Mouse (Mus musculus) small intestine, adult 2 months (tissue): ENCODE data around the gene Krtap1-5.

Experiments used
- CTCF ChIP-seq: fragments of 200-500 bp; IDR thresholded peaks from 2 replicates; pipeline ENCODE4 v1.5.1; 2012; ENCODE audit warnings: low read depth, mild to moderate bottlenecking, control low read depth, inconsistent platforms, low read length, moderate library complexity, mixed read lengths; ENCODE audit not compliant: insufficient replicate concordance, insufficient read length; ENCODE audit errors: extremely low read depth
- POLR2A ChIP-seq: fragments of 200-500 bp; IDR thresholded peaks from 2 replicates; pipeline ENCODE4 v1.6.1; 2012; ENCODE audit warnings: low read depth, mild to moderate bottlenecking, control low read depth, inconsistent platforms, low read length, moderate library complexity

GRCm38 (mm10) chr11:99539721-99540120, 41.1 kb downstream of the Krtap1-5 start:
- TF ChIP-seq CTCF (no peak), POLR2A (no peak)
